Mouse (Mus musculus) adrenal gland (tissue): ENCODE data around the gene Il13.

ENCODE experiments used
- intact Hi-C: fragments of 180-260 bp; cut with DNase I; formaldehyde crosslinking; loops from one replicate; pipeline ENCODE4 v1.15.1; 2025
- long read RNA-seq, 2 experiments: library from polyadenylated mRNA; unstranded; transcript quantifications; one replicate each; pipeline ENCODE4 v2.0.0; 2020; ENCODE audit warnings: borderline replicate concordance in 1 of 2; ENCODE audit not compliant: insufficient replicate concordance in 1 of 2

Il13 gene
- long read RNA-seq, experiment 1, result 0 reads
- long read RNA-seq, experiment 2, result 0 reads

GRCm38 (mm10) chr11:53634556-53634955, at the start of gene Il13:
Gene Il13, minus strand, starts transcription at chr11:53634702.
- intact Hi-C loops, result no loop called here

GRCm38 (mm10) chr11:53682994-53683530, 48.6 kb upstream of the Il13 start:
- intact Hi-C loops, result no loop called here

- intact Hi-C loops, result no loop called here
Observed at GRCm38 (mm10) chr11:53682170-53682569, 47.7 kb upstream of the Il13 start.

DNA sequence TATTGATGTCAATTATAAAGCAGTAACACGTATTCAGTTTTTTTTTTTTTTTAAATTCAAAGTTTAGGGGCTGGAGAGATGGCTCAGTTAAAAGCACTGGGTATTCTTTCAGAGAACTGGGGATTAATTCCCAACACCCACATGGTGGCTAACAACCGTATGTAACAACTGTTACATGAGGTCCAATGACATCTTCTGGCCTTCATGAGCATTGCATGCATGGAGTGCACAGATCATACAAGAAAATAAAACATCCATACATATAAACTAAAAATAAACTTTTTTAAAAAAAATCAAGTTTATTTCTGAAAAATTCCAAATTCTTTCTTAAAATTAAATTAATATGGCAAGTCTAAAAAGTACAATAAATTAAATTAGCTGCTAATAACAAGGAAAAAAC, 47.2 kb upstream of the Il13 start:
- intact Hi-C loops, result no loop called here

DNA sequence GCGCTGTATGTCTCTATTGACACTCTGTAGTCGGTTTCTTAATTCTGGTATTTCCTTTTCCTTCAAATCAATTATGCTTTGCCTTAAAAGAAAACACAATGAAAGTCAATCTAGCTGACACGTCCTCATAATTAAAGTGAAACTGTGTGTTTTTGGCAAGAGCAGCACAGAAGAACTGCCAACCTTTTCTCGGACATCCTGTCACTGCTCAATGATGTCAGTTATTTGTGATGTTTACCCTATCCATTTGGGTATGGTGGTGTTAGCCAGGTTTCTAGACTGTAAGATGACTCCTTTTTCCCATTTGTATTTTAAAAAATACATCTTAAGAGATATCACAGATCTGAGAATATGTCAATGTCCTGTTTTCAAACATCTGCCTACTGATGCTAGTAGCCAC, 45.6 kb upstream of the Il13 start:
- intact Hi-C loops, result no loop called here

GRCm38 (mm10) chr11:53671414-53671813, 36.9 kb upstream of the Il13 start:
- intact Hi-C loops, result no loop called here

DNA sequence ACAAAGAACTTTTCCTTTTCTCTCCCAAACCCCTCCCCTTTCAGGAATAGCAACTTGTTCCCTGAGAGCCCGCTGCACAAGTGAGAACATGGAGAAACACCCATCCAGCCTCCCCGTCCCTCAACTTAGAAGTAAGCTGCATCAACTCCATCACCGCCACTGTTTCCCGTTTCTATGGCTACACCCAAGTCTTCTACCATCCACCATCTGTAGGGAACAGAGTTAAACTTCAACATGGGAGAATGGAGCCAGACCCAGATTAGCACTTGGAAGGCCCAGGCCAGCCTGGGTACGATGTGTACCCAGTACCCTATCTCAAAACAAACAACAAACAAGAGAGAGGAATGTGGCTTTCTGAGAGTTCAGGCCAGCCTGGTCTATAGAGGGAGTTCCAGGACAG, 29.6 kb upstream of the Il13 start:
- intact Hi-C loops, result no loop called here

GRCm38 (mm10) chr11:53662794-53663674, 28.5 kb upstream of the Il13 start:
- intact Hi-C loops, result no loop called here

DNA sequence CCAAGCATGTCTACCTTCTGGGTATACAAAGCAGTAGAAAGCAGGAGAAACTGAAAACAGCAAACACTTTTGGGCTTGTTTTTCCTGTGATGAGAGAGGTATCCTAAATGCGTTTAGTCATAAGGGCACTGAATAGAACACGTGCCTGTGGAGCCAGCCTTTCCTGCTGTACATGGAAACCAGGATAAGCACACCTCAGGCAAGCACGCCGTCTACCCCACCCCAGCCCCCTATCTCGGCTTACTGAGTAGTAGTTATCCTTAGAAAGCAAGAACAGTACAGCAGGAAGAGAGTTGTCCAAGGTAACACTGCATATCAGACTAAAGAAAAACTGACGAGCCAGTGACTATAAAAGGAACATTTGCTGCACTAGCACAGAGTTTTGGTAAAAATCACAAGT, 23.3 kb upstream of the Il13 start:
- intact Hi-C loops, result no loop called here

DNA sequence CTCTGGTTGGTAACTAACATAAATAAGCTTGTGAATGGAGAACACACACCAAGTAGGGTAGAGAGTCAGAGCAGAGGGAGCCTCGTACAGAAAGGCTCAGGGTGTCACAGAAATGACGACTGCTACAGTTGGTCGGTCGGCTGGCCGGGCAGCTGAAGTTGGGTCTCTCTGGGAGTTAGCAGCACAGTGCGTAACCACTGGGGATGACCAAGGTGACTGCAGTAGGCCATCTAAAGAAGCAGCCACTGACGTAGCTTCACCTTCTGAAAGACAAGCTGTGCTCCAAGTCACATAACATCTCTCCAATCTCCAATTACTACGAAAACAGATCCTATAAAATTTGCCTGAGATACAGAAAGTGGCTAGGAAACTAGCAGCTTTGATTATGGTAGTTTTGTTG, 22.9 kb upstream of the Il13 start:
- intact Hi-C loops, result no loop called here

DNA sequence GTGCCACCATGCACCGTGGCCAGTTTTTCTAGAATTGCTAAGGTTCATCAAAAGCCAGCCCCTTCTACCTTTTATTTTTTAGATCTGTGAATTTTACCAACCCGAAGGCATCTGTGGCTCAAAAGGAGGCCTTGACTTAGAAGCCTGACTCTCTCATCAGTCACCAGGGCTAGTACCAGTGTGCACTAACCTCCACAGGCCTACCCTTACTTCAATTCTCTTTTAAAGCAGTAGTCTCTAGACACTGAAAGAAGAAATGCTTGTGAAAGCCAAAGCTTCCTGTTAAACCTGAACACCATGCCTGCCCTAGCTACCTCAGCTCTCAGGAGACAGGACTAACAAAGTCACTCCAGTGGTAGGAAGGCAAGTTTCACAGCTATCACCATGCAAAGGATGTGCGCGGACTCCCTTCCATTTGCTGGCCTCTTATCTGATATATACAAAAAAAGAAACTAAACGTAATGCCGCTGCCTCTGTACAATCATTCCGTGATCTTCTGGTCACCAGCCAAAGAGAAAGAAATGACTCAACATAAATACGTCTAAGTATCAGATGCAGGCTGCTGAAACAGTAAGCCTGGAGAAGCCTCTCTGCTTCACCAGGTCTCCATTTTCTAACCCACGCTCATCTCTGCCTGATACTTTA, 22.2 kb upstream of the Il13 start:
- intact Hi-C loops, result no loop called here

GRCm38 (mm10) chr11:53655043-53655442, 20.5 kb upstream of the Il13 start:
- intact Hi-C loops, result no loop called here

- intact Hi-C loops, result no loop called here
Observed at GRCm38 (mm10) chr11:53652427-53652826, 17.9 kb upstream of the Il13 start.

DNA sequence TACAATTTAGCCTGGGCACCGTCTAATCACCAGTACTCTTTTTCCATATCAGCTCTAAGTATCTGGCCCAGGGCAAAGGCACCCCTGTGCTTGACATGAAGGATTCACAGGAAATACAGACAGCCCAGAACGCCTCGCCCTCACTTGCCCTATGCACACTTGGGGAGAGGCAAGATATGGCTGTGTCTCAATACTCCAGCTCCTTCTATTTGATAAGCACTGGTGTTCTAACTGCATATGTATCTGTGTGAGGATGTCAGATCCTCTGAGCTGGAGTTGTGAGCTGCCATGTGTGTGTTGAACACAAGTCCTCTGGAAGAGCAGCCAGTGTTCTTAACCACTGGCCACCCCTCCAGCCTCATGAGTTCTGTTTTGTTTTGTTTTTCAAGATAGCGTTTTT, 16.9 kb upstream of the Il13 start:
- intact Hi-C loops, result no loop called here

GRCm38 (mm10) chr11:53644017-53644416, 9.5 kb upstream of the Il13 start:
- intact Hi-C loops, result no loop called here

- intact Hi-C loops, result no loop called here
Observed at GRCm38 (mm10) chr11:53642744-53643279, 8.3 kb upstream of the Il13 start.

GRCm38 (mm10) chr11:53637803-53638260, 3.3 kb upstream of the Il13 start:
- intact Hi-C loops, result no loop called here

DNA sequence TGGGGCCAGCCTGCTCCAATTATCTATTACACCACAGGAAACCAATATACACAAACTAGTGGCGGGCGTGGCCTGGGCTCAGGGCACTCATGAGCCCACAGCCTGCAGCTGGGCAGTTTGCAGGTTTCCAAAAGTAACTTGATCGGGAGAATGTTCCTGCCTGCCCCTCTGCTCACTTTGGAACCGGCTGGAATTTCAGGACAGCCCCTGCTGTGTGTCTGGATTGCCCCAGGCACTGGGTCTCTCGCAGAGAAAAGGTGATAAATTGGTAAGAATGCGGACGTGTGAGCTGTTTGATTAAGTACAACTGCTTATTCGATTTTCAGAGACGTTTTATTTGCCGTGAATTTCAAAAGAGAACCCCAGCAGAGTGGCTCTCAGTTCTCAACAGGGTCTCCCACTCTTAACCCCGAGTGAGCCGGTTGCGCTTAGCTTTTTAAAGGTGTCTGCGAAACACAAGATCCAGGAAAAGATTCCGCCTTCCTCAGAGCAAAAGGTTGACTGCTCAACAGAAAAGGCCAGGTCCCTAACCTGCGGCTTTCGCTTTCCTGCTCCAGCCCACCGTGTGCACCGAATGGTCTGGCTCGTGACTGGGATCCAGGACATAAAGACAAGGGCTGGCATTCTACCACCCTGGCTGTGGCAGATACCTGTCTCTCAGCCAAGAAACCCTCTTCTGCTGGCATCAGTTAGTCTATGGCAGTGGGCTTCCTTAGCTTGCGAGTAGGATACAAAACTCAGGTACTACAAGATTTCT, 2.7 kb upstream of the Il13 start:
- intact Hi-C loops, result no loop called here

GRCm38 (mm10) chr11:53636183-53636646, 1.7 kb upstream of the Il13 start:
- intact Hi-C loops, result no loop called here

- intact Hi-C loops, result no loop called here
Observed at GRCm38 (mm10) chr11:53635590-53636182, 1.2 kb upstream of the Il13 start.

- intact Hi-C loops, result no loop called here
Observed at GRCm38 (mm10) chr11:53633644-53634043, 858 bp downstream of the Il13 start.
